Mouse (Mus musculus): ENCODE measurements at regions not wholly inside any gene's neighbourhood (a gene's known extent, or its start where the extent isn't known, plus 50 kb on each side); places are given as distances from the start of the nearest gene placed in this dataset.
A peak's percentile ranks its signal among the peaks of the same experiment; 100 is the strongest.

DNA sequence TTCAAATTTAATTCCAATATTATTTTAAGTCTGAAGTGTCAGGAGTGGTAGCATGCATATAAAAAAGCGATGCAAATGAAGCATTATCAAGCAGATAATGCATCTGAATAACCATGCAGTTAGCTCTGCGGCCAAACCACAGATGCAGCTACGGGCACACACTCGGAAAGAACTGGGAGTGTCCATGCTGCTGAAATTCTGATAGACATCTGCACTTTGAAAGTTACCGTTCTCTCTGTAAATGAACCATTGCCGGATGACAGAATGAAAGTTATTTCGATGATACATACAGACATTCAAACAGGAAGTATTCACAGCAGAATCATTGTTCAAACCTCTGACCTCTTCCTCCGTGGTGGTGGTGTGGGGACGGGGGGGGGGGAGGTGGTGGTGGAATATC is 271.6 kb downstream of the Rpl36a-ps1 start:
- H3K4me1 ChIP-seq (ENCODE audit: control insufficient read depth in 2 of 2, insufficient read depth in 2 of 2, low read length in 2 of 2), result no peaks in the 10 kb centered on the region
- H3K4me3 ChIP-seq (ENCODE audit: control insufficient read depth in 1 of 2, insufficient read depth in 1 of 2, low read depth in 1 of 2, low read length in 2 of 2), result no peak overlapping the region
- no peak for ATAC-seq (ENCODE audit: insufficient number of reproducible peaks, insufficient read depth, low FRiP score, low read depth)
- H3K9me3 ChIP-seq (ENCODE audit: control insufficient read depth, low read length), result no peaks in the 10 kb centered on the region
- 75% methylated on average over 9 of the region's 9 CpGs for WGBS
- H3K27me3 ChIP-seq (ENCODE audit: control insufficient read depth, insufficient read depth, low read length), result no peaks in the 10 kb centered on the region
- no peak overlapping the region for H3K9ac ChIP-seq (ENCODE audit: low read length)
- no peaks in the 10 kb centered on the region for H3K36me3 ChIP-seq (ENCODE audit: control insufficient read depth, insufficient read depth, low read length)
- no peak overlapping the region for H3K27ac ChIP-seq (replicated peaks in 1 of 2; ENCODE audit: control insufficient read depth in 1 of 2, insufficient read depth in 1 of 2, low read depth in 2 of 2, low read length in 2 of 2)
- H3K4me2 ChIP-seq (ENCODE audit: low read length), result no peak overlapping the region

DNA sequence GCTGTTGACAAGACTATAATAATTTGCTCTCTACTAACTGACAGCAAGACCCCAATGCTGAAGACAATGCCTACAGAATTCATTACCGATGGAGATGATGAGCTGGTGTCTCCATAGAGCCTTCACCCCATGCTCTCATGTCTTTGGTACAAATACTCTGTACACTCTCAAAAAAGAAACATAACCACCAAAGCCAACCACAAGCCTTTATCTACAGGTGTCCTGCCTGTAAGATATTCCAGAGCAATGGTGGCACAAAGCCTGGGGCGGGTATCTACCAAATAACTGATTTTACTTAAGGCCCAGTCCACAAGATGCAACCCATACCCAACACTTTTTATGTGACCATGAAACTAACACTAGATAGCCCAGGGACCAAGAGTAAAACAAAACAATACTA is 273.1 kb downstream of the Rpl36a-ps1 start:
- WGBS, result 87% methylated on average over 2 of the region's 2 CpGs

GRCm38 (mm10) chr14:98708045-98708444 is 286.1 kb downstream of the Rpl36a-ps1 start:
- no peak for ATAC-seq (ENCODE audit: insufficient number of reproducible peaks, insufficient read depth, low FRiP score, low read depth)
- Histone ChIP-seq H3K36me3 (ENCODE audit: control insufficient read depth, insufficient read depth, low read length) (no peaks in the 10 kb centered on the region), H3K4me2 (ENCODE audit: low read length) (no peak overlapping the region), H3K4me1 (ENCODE audit: control insufficient read depth in 2 of 2, insufficient read depth in 2 of 2, low read length in 2 of 2) (peaks cover 0 to 7% of the 10 kb centered on the region in 2 experiments; a peak in 1 of 4 replicates), H3K27me3 (ENCODE audit: control insufficient read depth, insufficient read depth, low read length) (no peaks in the 10 kb centered on the region), H3K27ac (replicated peaks in 1 of 2; ENCODE audit: control insufficient read depth in 1 of 2, insufficient read depth in 1 of 2, low read depth in 2 of 2, low read length in 2 of 2) (no peak overlapping the region), H3K4me3 (ENCODE audit: control insufficient read depth in 1 of 2, insufficient read depth in 1 of 2, low read depth in 1 of 2, low read length in 2 of 2) (no peak overlapping the region), H3K9me3 (ENCODE audit: control insufficient read depth, low read length) (no peaks in the 10 kb centered on the region), H3K9ac (ENCODE audit: low read length) (no peak overlapping the region)
- 83% methylated on average over 2 of the region's 2 CpGs for WGBS

More for the DNA sequence above, 273.1 kb downstream of the Rpl36a-ps1 start:
- Histone ChIP-seq H3K36me3 (ENCODE audit: control insufficient read depth, insufficient read depth, low read length) (no peaks in the 10 kb centered on the region), H3K27me3 (ENCODE audit: control insufficient read depth, insufficient read depth, low read length) (no peaks in the 10 kb centered on the region), H3K4me3 (ENCODE audit: control insufficient read depth in 1 of 2, insufficient read depth in 1 of 2, low read depth in 1 of 2, low read length in 2 of 2) (no peak overlapping the region), H3K27ac (replicated peaks in 1 of 2; ENCODE audit: control insufficient read depth in 1 of 2, insufficient read depth in 1 of 2, low read depth in 2 of 2, low read length in 2 of 2) (no peak overlapping the region), H3K4me1 (ENCODE audit: control insufficient read depth in 2 of 2, insufficient read depth in 2 of 2, low read length in 2 of 2) (no peaks in the 10 kb centered on the region), H3K4me2 (ENCODE audit: low read length) (no peak overlapping the region), H3K9me3 (ENCODE audit: control insufficient read depth, low read length) (no peaks in the 10 kb centered on the region), H3K9ac (ENCODE audit: low read length) (no peak overlapping the region)
- no peak for ATAC-seq (ENCODE audit: insufficient number of reproducible peaks, insufficient read depth, low FRiP score, low read depth)

- H3K27me3 ChIP-seq (ENCODE audit: control insufficient read depth, insufficient read depth, low read length), result no peaks in the 10 kb centered on the region
- H3K9me3 ChIP-seq (ENCODE audit: control insufficient read depth, low read length), result no peaks in the 10 kb centered on the region
- H3K36me3 ChIP-seq (ENCODE audit: control insufficient read depth, insufficient read depth, low read length), result no peaks in the 10 kb centered on the region
- peaks cover 0 to 10% of the 10 kb centered on the region in 2 experiments; a peak in 3 of 4 replicates for H3K4me1 ChIP-seq (ENCODE audit: control insufficient read depth in 2 of 2, insufficient read depth in 2 of 2, low read length in 2 of 2)
- H3K27ac ChIP-seq (replicated peaks in 1 of 2; ENCODE audit: control insufficient read depth in 1 of 2, insufficient read depth in 1 of 2, low read depth in 2 of 2, low read length in 2 of 2), result no peak overlapping the region
- H3K4me3 ChIP-seq (ENCODE audit: control insufficient read depth in 1 of 2, insufficient read depth in 1 of 2, low read depth in 1 of 2, low read length in 2 of 2), result no peak overlapping the region
- ATAC-seq (ENCODE audit: insufficient number of reproducible peaks, insufficient read depth, low FRiP score, low read depth), result no peak
- H3K4me2 ChIP-seq (ENCODE audit: low read length), result no peak overlapping the region
- WGBS, result 84% methylated on average over 4 of the region's 4 CpGs
- H3K9ac ChIP-seq (ENCODE audit: low read length), result no peak overlapping the region
These were observed 286.5 kb downstream of the Rpl36a-ps1 start for GRCm38 (mm10) chr14:98707574-98707973.

DNA sequence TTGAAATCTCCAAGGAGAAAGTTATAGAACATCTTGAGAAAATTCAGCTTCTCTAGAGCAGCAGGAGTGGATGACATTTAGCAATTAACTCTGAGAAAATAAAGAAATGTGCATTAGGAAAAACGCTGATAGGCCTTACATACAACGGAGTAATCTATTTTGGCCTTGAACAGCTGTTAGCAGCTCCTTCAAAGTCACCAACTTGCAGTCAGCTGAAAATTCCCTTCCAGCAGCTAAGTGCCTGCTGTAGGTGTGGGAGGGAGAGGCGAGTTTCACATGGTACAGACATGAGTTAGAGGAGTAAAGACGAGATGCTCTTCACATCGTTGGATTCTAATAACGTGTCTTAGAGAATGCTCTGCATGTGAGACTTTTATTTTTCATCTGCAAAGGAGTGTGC is 290.8 kb downstream of the Rpl36a-ps1 start:
- H3K9me3 ChIP-seq (ENCODE audit: control insufficient read depth, low read length), result no peaks in the 10 kb centered on the region
- H3K27me3 ChIP-seq (ENCODE audit: control insufficient read depth, insufficient read depth, low read length), result no peaks in the 10 kb centered on the region
- no peak overlapping the region for H3K4me3 ChIP-seq (ENCODE audit: control insufficient read depth in 1 of 2, insufficient read depth in 1 of 2, low read depth in 1 of 2, low read length in 2 of 2)
- H3K4me1 ChIP-seq (ENCODE audit: control insufficient read depth in 2 of 2, insufficient read depth in 2 of 2, low read length in 2 of 2), result peaks cover 0 to 15% of the 10 kb centered on the region in 2 experiments; a peak in 3 of 4 replicates
- 21% methylated on average over 6 of the region's 6 CpGs for WGBS
- no peak overlapping the region for H3K9ac ChIP-seq (ENCODE audit: low read length)
- 0 out of 4 replicates have a peak overlapping the region, but pooled peaks of 1 of the 2 experiments have one; percentile 22 for H3K27ac ChIP-seq (replicated peaks in 1 of 2; ENCODE audit: control insufficient read depth in 1 of 2, insufficient read depth in 1 of 2, low read depth in 2 of 2, low read length in 2 of 2)
- ATAC-seq (ENCODE audit: insufficient number of reproducible peaks, insufficient read depth, low FRiP score, low read depth), result peak; percentile 61; the same call in 1 of the 2 replicates
- H3K36me3 ChIP-seq (ENCODE audit: control insufficient read depth, insufficient read depth, low read length), result no peaks in the 10 kb centered on the region
- no peak overlapping the region for H3K4me2 ChIP-seq (ENCODE audit: low read length)

GRCm38 (mm10) chr14:98656533-98656932 is 337.6 kb downstream of the Rpl36a-ps1 start:
- no peak for ATAC-seq (ENCODE audit: insufficient number of reproducible peaks, insufficient read depth, low FRiP score, low read depth)
- H3K4me1 ChIP-seq (ENCODE audit: control insufficient read depth in 2 of 2, insufficient read depth in 2 of 2, low read length in 2 of 2), result no peaks in the 10 kb centered on the region
- H3K27ac ChIP-seq (replicated peaks in 1 of 2; ENCODE audit: control insufficient read depth in 1 of 2, insufficient read depth in 1 of 2, low read depth in 2 of 2, low read length in 2 of 2), result no peak overlapping the region
- 0 out of 2 replicates have a peak, but pooled peaks cover 4% of the 10 kb centered on the region for H3K9me3 ChIP-seq (ENCODE audit: control insufficient read depth, low read length)
- no peak overlapping the region for H3K9ac ChIP-seq (ENCODE audit: low read length)
- no peaks in the 10 kb centered on the region for H3K27me3 ChIP-seq (ENCODE audit: control insufficient read depth, insufficient read depth, low read length)
- no peaks in the 10 kb centered on the region for H3K36me3 ChIP-seq (ENCODE audit: control insufficient read depth, insufficient read depth, low read length)
- H3K4me3 ChIP-seq (ENCODE audit: control insufficient read depth in 1 of 2, insufficient read depth in 1 of 2, low read depth in 1 of 2, low read length in 2 of 2), result no peak overlapping the region
- no peak overlapping the region for H3K4me2 ChIP-seq (ENCODE audit: low read length)
- 75% methylated on average over 4 of the region's 4 CpGs for WGBS

DNA sequence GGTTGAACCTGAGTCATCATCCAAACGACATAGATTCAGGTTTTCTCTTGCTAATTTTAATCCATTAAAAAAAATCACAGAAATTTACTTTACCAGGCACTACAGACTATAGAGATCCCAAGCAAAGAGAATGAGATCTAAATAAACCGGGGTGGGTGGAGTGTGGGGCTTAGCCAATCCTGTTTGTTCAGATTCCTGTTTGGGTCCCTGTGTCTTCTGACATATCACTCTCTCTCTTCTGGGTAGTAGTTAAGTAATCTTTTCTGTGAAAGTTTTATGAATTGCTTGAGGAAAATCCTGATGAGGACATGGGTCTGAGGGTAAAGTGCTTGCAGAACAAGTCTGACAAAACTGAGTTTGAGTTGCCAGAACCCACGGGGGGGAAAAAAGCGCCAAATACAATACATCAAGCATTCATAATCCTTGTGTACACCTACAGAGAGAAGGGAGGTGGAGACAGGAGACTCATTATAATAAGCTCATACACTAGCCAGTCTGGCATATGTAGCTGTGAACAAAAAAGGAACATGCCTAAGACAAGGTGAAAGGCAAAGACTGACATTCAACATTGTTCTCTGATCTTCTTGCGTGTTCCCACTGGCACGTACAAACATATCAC is 339.8 kb downstream of the Rpl36a-ps1 start:
- H3K4me1 ChIP-seq (ENCODE audit: control insufficient read depth in 2 of 2, insufficient read depth in 2 of 2, low read length in 2 of 2), result no peaks in the 10 kb centered on the region
- H3K4me2 ChIP-seq (ENCODE audit: low read length), result no peak overlapping the region
- no peaks in the 10 kb centered on the region for H3K36me3 ChIP-seq (ENCODE audit: control insufficient read depth, insufficient read depth, low read length)
- H3K9ac ChIP-seq (ENCODE audit: low read length), result no peak overlapping the region
- H3K27me3 ChIP-seq (ENCODE audit: control insufficient read depth, insufficient read depth, low read length), result no peaks in the 10 kb centered on the region
- 78% methylated on average over 6 of the region's 6 CpGs for WGBS
- no peaks in the 10 kb centered on the region for H3K9me3 ChIP-seq (ENCODE audit: control insufficient read depth, low read length)
- ATAC-seq (ENCODE audit: insufficient number of reproducible peaks, insufficient read depth, low FRiP score, low read depth), result no peak
- H3K27ac ChIP-seq (replicated peaks in 1 of 2; ENCODE audit: control insufficient read depth in 1 of 2, insufficient read depth in 1 of 2, low read depth in 2 of 2, low read length in 2 of 2), result no peak overlapping the region
- H3K4me3 ChIP-seq (ENCODE audit: control insufficient read depth in 1 of 2, insufficient read depth in 1 of 2, low read depth in 1 of 2, low read length in 2 of 2), result no peak overlapping the region

DNA sequence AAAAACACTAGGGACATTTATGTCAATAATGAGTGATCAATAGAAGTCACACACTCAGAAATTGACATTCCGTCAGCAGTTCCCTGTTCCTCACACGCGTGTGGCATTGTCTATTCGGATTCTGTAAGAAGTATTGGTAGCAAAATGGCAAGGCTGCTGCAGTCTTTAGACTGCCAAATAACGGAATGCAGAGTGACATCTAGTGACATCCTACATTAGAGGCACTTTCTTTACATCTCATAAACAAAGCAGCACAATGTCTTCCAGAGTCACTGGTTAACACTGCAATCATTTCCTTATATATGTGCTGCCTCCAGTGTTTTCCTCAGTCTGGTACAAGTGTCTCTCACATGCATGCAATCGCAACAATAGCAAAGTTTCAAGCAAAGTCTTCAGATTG is 342.9 kb downstream of the Rpl36a-ps1 start:
- Histone ChIP-seq H3K4me3 (ENCODE audit: control insufficient read depth in 1 of 2, insufficient read depth in 1 of 2, low read depth in 1 of 2, low read length in 2 of 2) (no peak overlapping the region), H3K9me3 (ENCODE audit: control insufficient read depth, low read length) (no peaks in the 10 kb centered on the region), H3K4me1 (ENCODE audit: control insufficient read depth in 2 of 2, insufficient read depth in 2 of 2, low read length in 2 of 2) (no peaks in the 10 kb centered on the region), H3K27ac (replicated peaks in 1 of 2; ENCODE audit: control insufficient read depth in 1 of 2, insufficient read depth in 1 of 2, low read depth in 2 of 2, low read length in 2 of 2) (no peak overlapping the region), H3K4me2 (ENCODE audit: low read length) (no peak overlapping the region), H3K27me3 (ENCODE audit: control insufficient read depth, insufficient read depth, low read length) (no peaks in the 10 kb centered on the region), H3K9ac (ENCODE audit: low read length) (no peak overlapping the region), H3K36me3 (ENCODE audit: control insufficient read depth, insufficient read depth, low read length) (no peaks in the 10 kb centered on the region)
- no peak for ATAC-seq (ENCODE audit: insufficient number of reproducible peaks, insufficient read depth, low FRiP score, low read depth)
- 85% methylated on average over 6 of the region's 6 CpGs for WGBS
